Mouse (Mus musculus) myocyte (in vitro differentiated cells): ENCODE measurements around the gene Neurl1b.

ENCODE experiments used
- CEBPB ChIP-seq: IDR thresholded peaks from 2 replicates; pipeline ENCODE4 v1.6.1; 2011; ENCODE audit warnings: mild to moderate bottlenecking, moderate library complexity; ENCODE audit not compliant: poor library complexity, insufficient read depth, severe bottlenecking
- E2F4 ChIP-seq: IDR thresholded peaks from one replicate; pipeline ENCODE4 v1.6.1; 2011; ENCODE audit warnings: mild to moderate bottlenecking, control low read depth, moderate library complexity; ENCODE audit not compliant: insufficient read depth
- MAX ChIP-seq: IDR thresholded peaks from one replicate; pipeline ENCODE4 v1.6.1; 2011; ENCODE audit warnings: low read depth, mild to moderate bottlenecking, control low read depth
- MYOD1 ChIP-seq, 3 experiments: IDR thresholded peaks; one replicate each; pipeline ENCODE4 v1.6.1; 2011; ENCODE audit warnings: control low read depth in 2 of 3, low read depth in 2 of 3, mild to moderate bottlenecking in 2 of 3, moderate library complexity in 1 of 3; ENCODE audit not compliant: insufficient read length in 2 of 3, control insufficient read depth in 1 of 3
- MYOG ChIP-seq, 3 experiments: IDR thresholded peaks; one replicate each; pipeline ENCODE4 v1.6.1; 2011; ENCODE audit warnings: control low read depth in 2 of 3, low read depth in 2 of 3, mild to moderate bottlenecking in 2 of 3; ENCODE audit not compliant: insufficient read length in 2 of 3, control insufficient read depth in 1 of 3, insufficient read depth in 1 of 3
- POLR2A ChIP-seq: IDR thresholded peaks from one replicate; pipeline ENCODE4 v1.6.1; 2011; ENCODE audit warnings: low read depth, mild to moderate bottlenecking, control low read depth, moderate library complexity; ENCODE audit not compliant: insufficient read length
- TCF12 ChIP-seq: IDR thresholded peaks from one replicate; pipeline ENCODE4 v1.6.1; 2011; ENCODE audit warnings: mild to moderate bottlenecking, control low read depth; ENCODE audit not compliant: poor library complexity, insufficient read depth, severe bottlenecking
- TCF3 ChIP-seq: IDR thresholded peaks from one replicate; pipeline ENCODE4 v1.6.1; 2011; ENCODE audit warnings: low read depth, control low read depth; ENCODE audit not compliant: insufficient read length

- no peak for TF ChIP-seq POLR2A
- TF ChIP-seq MYOD1 (IDR thresholded peaks at IDR 0.05; ENCODE audit: control insufficient read depth in 1 of 3, insufficient read length in 2 of 3, low read depth in 2 of 3) = no peak
- TF ChIP-seq TCF12 = no peak
- no peak for TF ChIP-seq MAX
- no peak for TF ChIP-seq MYOG (IDR thresholded peaks at IDR 0.05; ENCODE audit: control insufficient read depth in 1 of 3, insufficient read depth in 1 of 3, insufficient read length in 2 of 3, low read depth in 2 of 3)
- TF ChIP-seq E2F4 = no peak
- TF ChIP-seq CEBPB = no peak
- no peak for TF ChIP-seq TCF3
Observed at GRCm38 (mm10) chr17:26463984-26464383, 49.4 kb downstream of the Neurl1b start.
